Mouse (Mus musculus): ENCODE data around the gene Astn2.

Astn2 gene

DNA sequence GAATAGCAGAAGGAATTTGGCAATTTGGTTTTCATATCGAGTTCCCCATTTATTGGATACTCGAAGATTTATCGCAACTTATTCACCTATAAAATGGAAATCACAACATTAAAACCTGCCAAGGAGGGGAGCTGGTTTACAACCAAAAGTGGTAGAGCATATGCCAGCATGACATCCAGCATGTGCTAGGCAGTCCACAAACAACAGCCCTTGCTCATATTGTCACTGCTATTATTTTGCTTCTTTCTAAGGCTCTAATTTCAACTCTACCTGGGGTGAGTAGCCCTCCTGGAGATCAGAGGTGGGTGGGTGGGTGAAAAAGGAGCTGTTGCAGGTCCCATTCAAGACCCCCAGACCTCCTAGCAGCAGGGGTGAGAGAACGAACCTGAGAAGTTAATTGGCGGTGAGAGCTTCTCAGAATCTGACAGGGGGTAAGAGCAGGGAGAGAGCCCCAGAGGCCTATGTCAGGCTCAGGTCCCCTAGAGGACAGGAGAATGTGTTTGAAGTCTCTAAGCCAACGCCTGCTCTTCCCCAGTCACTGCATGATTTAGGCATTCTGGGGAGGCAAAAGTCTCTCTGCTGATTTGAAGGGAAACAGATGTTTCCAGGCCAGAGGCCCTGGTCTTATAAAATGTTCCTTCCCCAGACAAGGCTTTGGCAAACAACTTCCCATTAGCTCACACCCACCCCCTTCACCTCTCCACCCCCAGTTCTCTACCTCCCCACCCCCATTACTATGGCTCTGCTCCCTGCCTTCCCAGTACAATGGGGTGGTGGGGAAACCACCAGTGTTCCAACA, 1001.4 kb downstream of the Astn2 start:
- peak; percentile 44 for DNase-seq (ENCODE audit: low spot score)

DNA sequence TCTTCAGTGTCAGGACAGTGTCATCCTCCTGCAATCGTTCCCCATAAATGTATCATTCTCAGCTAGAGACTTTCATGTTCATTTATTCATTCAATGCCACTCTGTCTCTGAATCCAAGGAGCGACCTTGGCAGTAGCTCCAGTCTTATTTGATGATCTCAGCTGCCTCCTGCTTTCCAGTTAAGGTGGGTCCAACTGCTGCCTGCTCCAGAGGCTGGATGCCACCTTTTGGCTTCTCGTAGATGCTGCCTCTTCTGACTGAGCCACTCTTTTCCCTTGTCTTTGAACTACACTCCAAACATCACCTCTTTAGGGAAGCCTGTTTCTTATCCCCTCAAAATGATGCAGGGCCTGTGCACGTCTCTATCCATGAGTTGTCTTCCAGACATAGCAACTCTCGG, 1002.1 kb downstream of the Astn2 start:
- no peak for DNase-seq (ENCODE audit: low spot score)

GRCm38 (mm10) chr4:65399457-65399856, 1005.0 kb downstream of the Astn2 start:
- no peak for DNase-seq (ENCODE audit: low spot score)

DNA sequence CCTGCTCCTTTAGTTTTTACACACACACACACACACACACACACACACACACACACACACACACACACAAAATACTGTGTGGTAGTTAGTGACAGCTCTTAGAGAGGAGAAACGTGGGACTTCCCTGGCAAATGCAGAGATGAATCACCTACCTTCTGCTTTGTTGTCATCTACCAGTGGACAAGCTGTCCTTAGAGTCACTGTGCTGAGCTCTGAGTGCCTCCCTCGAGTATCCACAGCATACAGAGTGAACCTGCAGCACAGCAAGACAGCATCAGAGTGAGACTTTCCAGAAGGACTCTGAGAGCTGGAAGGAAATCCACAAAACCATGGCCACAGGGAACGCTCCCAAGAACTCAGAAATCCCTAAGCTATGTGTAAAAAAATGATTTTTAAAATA, 1007.6 kb downstream of the Astn2 start:
- DNase-seq (ENCODE audit: low spot score): no peak

- peak; percentile 41 for DNase-seq (ENCODE audit: low spot score)
These were observed 1013.4 kb downstream of the Astn2 start for GRCm38 (mm10) chr4:65391001-65391400.

DNA sequence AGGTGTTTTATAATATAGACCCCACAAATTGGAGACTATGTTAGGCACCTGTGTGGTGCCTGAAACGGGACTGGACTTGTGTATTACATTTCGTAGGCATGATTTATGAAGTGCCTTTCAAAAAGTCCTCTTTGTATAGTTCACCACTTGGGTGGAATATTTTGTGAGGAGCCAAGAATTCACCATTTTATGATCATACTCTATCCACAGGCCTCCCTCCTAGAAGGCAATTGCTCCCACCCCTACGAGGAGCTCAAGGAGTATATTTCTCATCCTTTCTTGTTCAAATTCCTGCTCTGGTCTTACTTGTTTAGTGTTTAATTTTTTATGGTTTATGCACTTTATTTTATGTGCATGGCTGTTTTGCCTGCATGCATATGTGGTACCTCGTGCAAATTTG, 1021.3 kb downstream of the Astn2 start:
- no peak for DNase-seq (ENCODE audit: low spot score)

GRCm38 (mm10) chr4:65379461-65379860, 1025.0 kb downstream of the Astn2 start:
- no peak for DNase-seq (ENCODE audit: low spot score)

DNA sequence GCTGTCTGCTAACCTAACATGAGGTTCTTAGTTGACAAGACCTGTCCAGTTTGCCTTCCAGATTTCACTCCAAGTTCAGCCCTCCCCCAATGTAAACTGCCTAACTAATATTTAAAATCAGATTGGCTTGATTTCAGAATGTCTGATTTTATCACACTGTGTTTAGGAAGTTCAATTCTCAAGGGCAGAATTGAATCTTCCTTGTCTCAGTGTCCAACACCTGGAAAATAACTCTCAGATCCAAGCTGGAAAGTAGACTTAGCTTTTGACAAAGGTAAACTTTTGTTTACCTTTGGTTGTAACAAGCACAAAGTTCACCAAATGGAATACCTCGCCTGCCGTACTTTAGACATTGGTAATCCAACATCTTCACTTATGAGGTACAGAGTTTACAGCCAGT, 1027.8 kb downstream of the Astn2 start:
- DNase-seq (ENCODE audit: low spot score): no peak

- no peak for DNase-seq (ENCODE audit: low spot score)
These were observed 1030.6 kb downstream of the Astn2 start for GRCm38 (mm10) chr4:65373841-65374240.

DNA sequence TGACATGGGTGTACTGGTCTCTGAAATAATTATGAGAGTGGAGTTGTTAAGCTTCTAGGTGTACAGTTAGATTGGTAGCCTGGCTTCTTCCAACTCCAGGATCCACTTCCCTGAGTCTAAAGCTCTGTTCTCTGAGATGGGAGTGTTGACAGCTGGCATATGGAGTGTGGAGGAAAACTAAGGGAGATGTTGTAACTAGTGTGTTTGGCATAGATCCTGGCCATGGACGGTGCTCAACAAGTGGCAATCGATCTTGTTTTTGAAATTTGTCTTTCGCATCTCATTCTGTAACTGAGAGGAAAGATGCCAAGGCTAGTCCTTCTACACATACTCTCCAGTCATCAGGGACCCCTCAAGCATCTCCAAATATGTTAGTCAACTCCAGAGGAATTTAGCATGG, 1031.7 kb downstream of the Astn2 start:
- DNase-seq (ENCODE audit: low spot score): no peak

GRCm38 (mm10) chr4:65367135-65367534, 1037.3 kb downstream of the Astn2 start:
- DNase-seq (ENCODE audit: low spot score): no peak

GRCm38 (mm10) chr4:65354580-65354979, 1049.8 kb downstream of the Astn2 start:
- DNase-seq (ENCODE audit: low spot score): no peak

DNA sequence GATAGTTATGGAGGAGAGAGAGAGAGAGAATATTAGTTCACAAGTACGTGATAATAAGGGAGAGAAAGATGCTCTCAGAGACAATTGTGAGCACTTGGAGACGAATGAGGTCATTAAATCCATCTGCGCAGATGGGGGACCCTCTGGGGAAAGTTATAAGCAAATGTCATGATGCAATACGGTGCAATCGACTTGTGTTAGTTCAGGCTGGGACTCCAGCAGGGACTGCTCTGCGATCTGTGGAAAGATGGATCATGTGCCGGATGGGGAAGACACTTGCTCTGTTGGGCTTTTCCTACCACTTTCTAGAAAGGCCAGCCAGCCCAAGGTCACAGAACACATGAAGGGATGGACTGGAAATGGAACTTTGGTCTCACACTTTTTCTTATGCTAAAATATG, 1053.9 kb downstream of the Astn2 start:
- DNase-seq (ENCODE audit: low spot score): no peak

DNA sequence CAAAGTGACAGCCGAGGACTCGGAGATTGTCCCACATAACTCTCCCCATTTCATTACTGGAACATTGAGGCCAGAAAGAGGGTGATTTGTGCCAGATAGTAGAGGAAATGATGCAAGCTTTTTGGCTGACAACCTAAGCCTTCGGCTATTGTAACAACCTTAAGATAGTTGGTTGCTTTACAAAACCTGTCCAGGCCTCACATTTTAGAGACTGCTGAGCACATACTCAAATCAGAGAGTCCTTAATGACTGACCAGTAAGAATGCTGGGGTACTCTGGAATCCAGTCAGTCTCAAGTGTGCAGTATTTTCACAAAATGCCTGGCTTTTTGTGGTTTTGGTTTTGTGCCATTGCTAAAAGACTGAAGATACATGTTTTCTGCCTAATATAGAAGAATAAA, 1062.6 kb downstream of the Astn2 start:
- no peak for DNase-seq (ENCODE audit: low spot score)

GRCm38 (mm10) chr4:65333718-65334117, 1070.7 kb downstream of the Astn2 start:
- DNase-seq (ENCODE audit: low spot score): no peak

Measured in embryo, embryonic 10 days (tissue).